Mouse (Mus musculus) heart, embryonic 16.5 days (tissue): ENCODE results near the gene Krtcap3. TPM values are rescaled to one million over a fixed set of nuclear protein-coding genes. Genes with fewer than 3 reads are reported as not detected.
"Not testable (repeated sequence)": the region's sequence is repeated elsewhere in the genome, so short reads cannot be mapped to it uniquely, and the experiment has no call there.

Source experiments
- ATAC-seq: fragments of 200-750 bp; cut with Nextera tagmentation; replicated peaks from 2 replicates; pipeline ENCODE4 v1.8.0; 2017; ENCODE audit warnings: moderate number of reproducible peaks; ENCODE audit not compliant: insufficient read depth, low FRiP score; ENCODE audit errors: extremely low read depth
- H3K27ac ChIP-seq: fragments of 300-500 bp; sonication (generic); 2 replicates; pipeline ENCODE4 v1.5.1; 2014; ENCODE audit warnings: mild to moderate bottlenecking, low read length, control low read depth, moderate library complexity
- H3K27me3 ChIP-seq: fragments of 300-500 bp; sonication (generic); 2 replicates; pipeline ENCODE4 v1.6.1; 2014; ENCODE audit warnings: low read length, mixed read lengths; ENCODE audit not compliant: control insufficient read depth, insufficient read depth
- H3K36me3 ChIP-seq: fragments of 300-500 bp; sonication (generic); 2 replicates; pipeline ENCODE4 v1.6.1; 2014; ENCODE audit not compliant: control insufficient read depth, insufficient read depth
- H3K4me1 ChIP-seq: fragments of 300-500 bp; sonication (generic); 2 replicates; pipeline ENCODE4 v1.6.1; 2014; ENCODE audit warnings: low read length, mixed read lengths; ENCODE audit not compliant: control insufficient read depth, insufficient read depth
- H3K4me2 ChIP-seq: fragments of 300-500 bp; sonication (generic); 2 replicates; pipeline ENCODE4 v1.6.1; 2014; ENCODE audit warnings: low read depth, mild to moderate bottlenecking, control low read depth, low read length
- H3K4me3 ChIP-seq: fragments of 300-500 bp; sonication (generic); 2 replicates; pipeline ENCODE4 v1.5.1; 2014; ENCODE audit warnings: mild to moderate bottlenecking, control low read depth, low read length
- H3K9ac ChIP-seq: fragments of 300-500 bp; sonication (generic); 2 replicates; pipeline ENCODE4 v1.6.1; 2014; ENCODE audit warnings: low read length, control low read depth
- H3K9me3 ChIP-seq: fragments of 300-500 bp; sonication (generic); replicated peaks from 2 replicates; pipeline ENCODE4 v1.6.1; 2016; ENCODE audit warnings: low read length; ENCODE audit not compliant: control insufficient read depth
- WGBS: fragments of 180-500 bp; shearing (Covaris S2); extraction: QIAGEN DNeasy Blood & Tissue Kit; methylation state at CpG from one replicate; pipeline ENCODE4 v1.1.7; 2014; 5-methylcytosine and 5-hydroxymethylcytosine counted together
- polyA plus RNA-seq: library from polyadenylated mRNA; unstranded; fragments of >200 nt; fragmentation: Nextera tagmentation; extraction: Ambion mirVana; gene quantifications from 2 replicates; pipeline ENCODE4 v1.2.1, GENCODE M21; 2015

Krtcap3 gene
- polyA plus RNA-seq = 5.4 and 6.3 TPM in 2 replicates

DNA sequence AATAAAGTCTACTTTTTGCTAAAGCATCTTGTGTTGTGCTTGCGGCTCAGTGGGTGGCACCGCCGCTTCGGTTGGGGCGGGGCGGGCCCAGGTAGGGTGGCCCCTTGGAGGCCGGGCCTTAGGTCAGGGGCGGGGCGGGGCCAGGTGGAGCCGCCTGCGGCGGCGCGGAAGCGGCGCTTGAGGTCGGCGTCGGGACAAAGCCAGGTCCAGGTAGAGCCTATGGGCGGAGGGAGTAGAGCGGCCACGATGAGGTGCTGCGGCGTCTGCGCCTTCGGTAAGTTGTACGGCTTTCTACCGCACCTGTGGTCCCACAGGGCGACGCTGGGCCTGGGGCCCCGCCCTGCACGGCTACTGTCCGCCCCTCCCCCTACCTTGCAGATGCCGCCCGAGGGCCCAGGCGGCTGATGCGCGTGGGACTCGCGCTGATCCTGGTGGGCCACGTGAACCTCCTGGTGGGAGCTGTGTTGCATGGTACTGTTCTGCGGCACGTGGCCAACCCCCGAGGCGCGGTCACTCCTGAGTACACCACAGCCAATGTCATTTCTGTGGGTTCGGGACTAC lies at the start of gene Krtcap3:
TSS of gene Krtcap3 (plus strand) at position 151 of the 561 bp plus-strand sequence.
- H3K9ac ChIP-seq = peak within 1 kb of the TSS; percentile 58
- H3K4me3 ChIP-seq = peak within 1 kb of the TSS; percentile 42
- peaks cover 47% of the 10 kb centered on the region for H3K36me3 ChIP-seq
- no peak within 1 kb of the TSS for H3K27ac ChIP-seq
- H3K27me3 ChIP-seq = no peaks in the 10 kb centered on the region
- peaks cover 12% of the 10 kb centered on the region for H3K4me1 ChIP-seq
- no peaks in the 10 kb centered on the region for H3K9me3 ChIP-seq
- ATAC-seq = peak; percentile 57
- 29% methylated on average over 47 of the region's 47 CpGs for WGBS
- H3K4me2 ChIP-seq = peak within 1 kb of the TSS; percentile 63

DNA sequence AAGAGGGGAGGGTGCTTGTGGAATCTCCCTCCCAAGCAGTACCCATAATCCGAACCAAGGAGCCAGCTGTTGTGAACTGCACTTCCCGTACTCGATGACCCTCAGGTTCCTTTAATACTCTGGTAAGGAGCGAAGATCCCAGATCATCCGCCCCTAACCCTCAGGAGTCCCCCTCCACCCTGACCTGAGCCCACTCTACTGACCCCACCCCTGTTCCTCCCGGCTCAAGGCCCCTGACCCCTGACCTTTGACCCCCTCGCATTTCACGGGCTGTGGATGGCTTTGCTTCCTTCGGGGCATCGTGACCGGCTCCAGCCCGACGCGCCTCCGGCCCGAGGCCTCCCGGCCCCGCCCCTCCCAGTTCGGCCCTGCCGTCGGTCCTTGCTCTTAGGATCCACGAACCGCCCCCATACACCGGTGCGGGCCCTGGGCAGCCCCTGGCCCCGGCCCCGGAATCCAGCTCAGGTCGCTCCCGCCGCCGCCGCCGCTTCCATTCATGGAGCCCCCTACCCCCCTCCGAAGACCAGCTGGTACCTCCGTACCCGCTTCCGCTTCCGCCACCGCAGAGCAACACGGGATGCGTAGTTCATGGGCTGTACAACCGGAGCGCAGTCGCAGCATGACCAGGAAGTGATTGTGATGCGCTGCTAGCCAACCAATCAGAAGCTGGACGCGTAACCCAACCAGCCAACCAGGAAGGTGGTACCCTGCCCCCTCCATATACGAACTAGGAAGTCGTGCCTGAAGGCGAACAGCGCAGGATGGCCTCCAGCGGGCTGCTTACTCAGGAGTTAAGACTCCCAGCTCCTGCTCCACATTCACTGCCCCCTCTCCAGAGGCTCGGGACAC lies 49.5 kb upstream of the Krtcap3 start, which contains the start of gene Zfp513:
TSS of gene Zfp513 (minus strand) at position 562 of the 849 bp plus-strand sequence.
- H3K36me3 ChIP-seq = peaks cover 71% of the 10 kb centered on the region
- H3K4me3 ChIP-seq = peak within 1 kb of the TSS; percentile 72
- H3K9me3 ChIP-seq = peaks cover 4% of the 10 kb centered on the region
- H3K9ac ChIP-seq = peak within 1 kb of the TSS; percentile 83
- H3K27me3 ChIP-seq = no peaks in the 10 kb centered on the region
- peak within 1 kb of the TSS; percentile 85 for H3K27ac ChIP-seq
- peak within 1 kb of the TSS; percentile 88 for H3K4me2 ChIP-seq
- H3K4me1 ChIP-seq = peaks cover 14% of the 10 kb centered on the region
- peak; percentile 97 for ATAC-seq
- under 1% methylated on average over 53 of the region's 53 CpGs for WGBS

DNA sequence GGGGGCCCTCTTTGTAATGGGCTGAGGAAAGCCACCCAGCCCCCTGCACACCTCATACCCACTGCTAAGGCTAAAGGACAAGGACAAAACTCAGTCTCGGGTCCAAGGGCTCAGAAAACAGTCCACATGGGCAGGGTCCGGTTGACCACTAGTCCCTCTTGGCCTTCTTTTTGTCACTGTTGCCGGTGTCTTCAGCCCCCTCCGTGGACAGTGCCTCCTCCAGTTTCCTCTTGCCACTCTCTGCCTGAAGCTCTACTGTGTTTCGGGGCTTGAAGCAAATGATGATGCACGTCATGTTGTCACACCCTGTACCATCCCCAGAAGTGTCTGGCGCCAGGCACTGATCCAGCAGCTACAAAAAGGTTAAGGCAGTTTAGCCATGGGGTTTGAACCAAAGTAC lies 48.6 kb upstream of the Krtcap3 start:
- H3K36me3 ChIP-seq = peaks cover 72% of the 10 kb centered on the region
- peak overlapping the region; percentile 88 for H3K4me2 ChIP-seq
- H3K9ac ChIP-seq = peak overlapping the region; percentile 82; the same call in 1 of the 2 replicates
- H3K9me3 ChIP-seq = peaks cover 4% of the 10 kb centered on the region
- no peaks in the 10 kb centered on the region for H3K27me3 ChIP-seq
- H3K4me3 ChIP-seq = peak overlapping the region; percentile 72
- 81% methylated on average over 7 of the region's 7 CpGs for WGBS
- peaks cover 14% of the 10 kb centered on the region for H3K4me1 ChIP-seq
- no peak for ATAC-seq
- H3K27ac ChIP-seq = peak overlapping the region; percentile 85

DNA sequence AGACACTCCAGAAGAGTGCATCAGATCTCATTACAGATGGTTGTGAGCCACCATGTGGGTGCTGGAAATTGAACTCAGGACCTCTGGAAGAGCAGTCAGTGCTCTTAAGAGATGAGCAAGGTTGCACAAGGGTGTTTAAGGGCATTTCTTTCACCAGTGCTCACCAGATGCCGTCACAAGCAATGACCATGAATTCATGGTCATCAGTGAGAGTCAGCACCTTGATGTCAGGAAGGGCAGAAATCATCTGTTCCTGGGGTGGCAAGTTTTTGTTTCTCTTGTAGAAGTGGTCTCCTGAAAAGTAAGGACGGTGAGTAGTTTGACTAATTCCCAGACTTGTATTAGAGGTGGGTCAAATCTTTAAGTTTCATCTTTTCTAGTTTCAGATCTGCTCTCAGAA lies 47.6 kb upstream of the Krtcap3 start:
- Histone ChIP-seq H3K36me3 (peaks cover 63% of the 10 kb centered on the region), H3K9me3 (peaks cover 4% of the 10 kb centered on the region), H3K27me3 (no peaks in the 10 kb centered on the region), H3K9ac (no peak overlapping the region), H3K27ac (no peak overlapping the region), H3K4me1 (peaks cover 14% of the 10 kb centered on the region), H3K4me3 (no peak overlapping the region), H3K4me2 (no peak overlapping the region)
- no peak for ATAC-seq
- WGBS = 87% methylated on average over 2 of the region's 2 CpGs

DNA sequence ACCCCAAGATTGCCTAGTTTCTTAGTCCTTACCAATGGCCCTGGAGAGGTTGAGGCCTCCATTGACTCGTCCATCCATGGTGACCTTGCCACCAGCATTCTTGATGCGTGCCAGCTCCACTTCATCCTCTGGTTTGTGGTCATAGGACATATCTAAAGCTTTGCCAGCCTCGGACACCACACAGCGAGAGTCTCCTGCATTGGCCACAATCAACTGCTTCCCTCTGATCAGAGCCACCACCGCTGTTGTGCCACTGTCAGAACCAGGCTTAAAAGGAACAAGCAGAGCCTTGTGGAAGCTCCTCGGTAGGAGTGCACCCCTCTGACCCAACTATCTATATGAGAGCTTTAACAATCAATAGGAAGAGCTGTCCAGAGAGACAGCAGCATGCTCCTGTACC lies 47.1 kb upstream of the Krtcap3 start:
- ATAC-seq = no peak
- Histone ChIP-seq H3K36me3 (peaks cover 57% of the 10 kb centered on the region), H3K4me1 (peaks cover 14% of the 10 kb centered on the region), H3K4me2 (no peak overlapping the region), H3K9me3 (peaks cover 4% of the 10 kb centered on the region), H3K9ac (no peak overlapping the region), H3K27me3 (no peaks in the 10 kb centered on the region), H3K27ac (no peak overlapping the region), H3K4me3 (no peak overlapping the region)
- 86% methylated on average over 6 of the region's 6 CpGs for WGBS

DNA sequence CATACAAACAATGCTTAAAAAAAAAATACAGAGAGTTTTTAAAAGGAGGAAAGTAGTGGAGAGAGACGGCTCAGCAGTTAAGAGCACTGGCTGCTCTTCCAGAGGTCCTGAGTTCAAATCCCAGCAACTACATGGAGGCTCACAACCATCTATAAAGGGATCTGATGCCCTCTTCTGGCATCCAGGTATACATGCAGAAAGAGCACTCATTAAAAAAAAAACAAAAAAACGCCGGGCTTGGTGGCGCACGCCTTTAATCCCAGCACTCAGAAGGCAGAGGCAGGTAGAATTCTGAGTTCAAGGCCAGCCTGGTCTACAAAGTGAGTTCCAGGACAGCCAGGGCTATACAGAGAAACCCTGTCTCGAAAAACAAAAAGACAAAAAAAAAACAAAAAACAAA lies 34.9 kb upstream of the Krtcap3 start:
- H3K9ac ChIP-seq, H3K9me3 ChIP-seq, H3K4me2 ChIP-seq, H3K4me3 ChIP-seq, H3K27ac ChIP-seq, H3K27me3 ChIP-seq, H3K36me3 ChIP-seq, ATAC-seq: not testable (repeated sequence)
- WGBS = 88% methylated on average over 6 of the region's 6 CpGs
- peaks cover 18% of the 10 kb centered on the region for H3K4me1 ChIP-seq

DNA sequence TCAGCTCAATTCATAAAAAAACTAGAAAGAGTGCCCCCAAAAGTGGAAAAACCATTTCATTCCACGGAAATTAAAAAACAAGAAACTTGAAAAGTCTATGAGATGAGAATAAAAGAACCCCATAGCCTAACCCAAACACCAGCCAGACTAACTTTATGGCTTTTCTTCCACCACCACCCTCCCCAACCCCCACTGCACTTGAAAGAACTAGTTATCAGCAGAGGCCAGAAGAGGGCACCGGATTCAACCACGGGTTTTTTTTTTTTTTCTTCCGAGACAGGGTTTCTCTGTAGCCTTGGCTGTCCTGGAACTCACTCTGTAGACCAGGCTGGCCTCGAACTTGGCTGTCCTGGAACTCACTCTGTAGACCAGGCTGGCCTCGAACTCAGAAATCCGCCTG lies 33.2 kb upstream of the Krtcap3 start:
- ATAC-seq = no peak
- no peaks in the 10 kb centered on the region for H3K36me3 ChIP-seq
- H3K9ac ChIP-seq = no peak overlapping the region
- H3K4me3 ChIP-seq = no peak overlapping the region
- no peaks in the 10 kb centered on the region for H3K9me3 ChIP-seq
- peak overlapping the region; percentile 71; the same call in 1 of the 2 replicates for H3K4me2 ChIP-seq
- H3K4me1 ChIP-seq = peaks cover 20% of the 10 kb centered on the region
- WGBS = 50% methylated on average over 7 of the region's 7 CpGs
- no peaks in the 10 kb centered on the region for H3K27me3 ChIP-seq
- no peak overlapping the region for H3K27ac ChIP-seq

DNA sequence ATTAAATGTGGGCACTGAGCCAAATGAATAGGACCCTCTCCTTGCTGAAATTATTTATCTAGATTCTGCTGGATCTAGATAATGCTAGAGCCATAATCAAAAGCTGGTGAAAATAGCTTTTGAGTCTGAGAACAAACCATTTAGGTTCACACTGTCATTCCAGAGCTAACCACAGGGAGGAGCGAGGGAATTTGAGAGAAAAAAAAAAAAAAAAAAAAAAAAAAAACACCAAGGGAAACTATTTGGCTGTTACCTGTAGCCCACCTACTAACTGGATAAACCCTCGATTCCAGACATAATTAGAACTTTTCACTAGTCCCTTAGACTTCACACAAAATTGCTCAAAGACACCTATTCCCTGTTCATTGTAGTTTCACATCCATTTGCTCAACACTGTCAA lies 32.4 kb upstream of the Krtcap3 start:
- no peak for ATAC-seq

DNA sequence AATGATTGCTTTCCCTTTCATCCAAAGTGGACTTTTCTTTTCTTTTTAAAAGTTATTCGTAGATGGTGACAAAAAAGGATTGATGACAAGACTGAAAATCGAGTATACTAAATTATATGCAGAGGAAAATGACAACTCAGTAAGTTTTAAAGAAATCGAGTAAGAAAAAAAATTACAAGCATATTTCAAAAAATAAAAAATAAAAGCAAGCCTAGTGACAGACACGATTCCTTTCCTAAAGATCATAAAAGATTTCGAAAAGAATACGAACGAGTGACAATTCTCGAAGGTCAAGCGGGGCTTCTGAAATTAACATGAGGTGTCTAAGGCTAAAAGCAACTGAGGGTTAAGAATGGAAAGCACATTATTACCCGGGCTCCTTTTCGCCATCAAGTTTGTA lies 32.0 kb upstream of the Krtcap3 start:
- Histone ChIP-seq H3K4me3 (peak overlapping the region; percentile 87), H3K27me3 (no peaks in the 10 kb centered on the region), H3K36me3 (no peaks in the 10 kb centered on the region), H3K27ac (peak overlapping the region; percentile 91), H3K4me2 (peak overlapping the region; percentile 71), H3K9me3 (no peaks in the 10 kb centered on the region), H3K4me1 (peaks cover 20% of the 10 kb centered on the region), H3K9ac (peak overlapping the region; percentile 90)
- 1% methylated on average over 11 of the region's 11 CpGs for WGBS
- no peak for ATAC-seq

More for the DNA sequence above, 32.4 kb upstream of the Krtcap3 start:
- Histone ChIP-seq H3K27ac (no peak overlapping the region), H3K4me3 (peak overlapping the region; percentile 44), H3K4me1 (peaks cover 20% of the 10 kb centered on the region), H3K9me3 (no peaks in the 10 kb centered on the region), H3K36me3 (no peaks in the 10 kb centered on the region), H3K4me2 (peak overlapping the region; percentile 71), H3K9ac (peak overlapping the region; percentile 90), H3K27me3 (no peaks in the 10 kb centered on the region)
- WGBS = 0% methylated on average over 2 of the region's 2 CpGs
